Mouse (Mus musculus): ENCODE measurements around the gene Bola1.
"Not testable (repeated sequence)": the region's sequence is repeated elsewhere in the genome, so short reads cannot be mapped to it uniquely, and the experiment has no call there.

Bola1 gene

DNA sequence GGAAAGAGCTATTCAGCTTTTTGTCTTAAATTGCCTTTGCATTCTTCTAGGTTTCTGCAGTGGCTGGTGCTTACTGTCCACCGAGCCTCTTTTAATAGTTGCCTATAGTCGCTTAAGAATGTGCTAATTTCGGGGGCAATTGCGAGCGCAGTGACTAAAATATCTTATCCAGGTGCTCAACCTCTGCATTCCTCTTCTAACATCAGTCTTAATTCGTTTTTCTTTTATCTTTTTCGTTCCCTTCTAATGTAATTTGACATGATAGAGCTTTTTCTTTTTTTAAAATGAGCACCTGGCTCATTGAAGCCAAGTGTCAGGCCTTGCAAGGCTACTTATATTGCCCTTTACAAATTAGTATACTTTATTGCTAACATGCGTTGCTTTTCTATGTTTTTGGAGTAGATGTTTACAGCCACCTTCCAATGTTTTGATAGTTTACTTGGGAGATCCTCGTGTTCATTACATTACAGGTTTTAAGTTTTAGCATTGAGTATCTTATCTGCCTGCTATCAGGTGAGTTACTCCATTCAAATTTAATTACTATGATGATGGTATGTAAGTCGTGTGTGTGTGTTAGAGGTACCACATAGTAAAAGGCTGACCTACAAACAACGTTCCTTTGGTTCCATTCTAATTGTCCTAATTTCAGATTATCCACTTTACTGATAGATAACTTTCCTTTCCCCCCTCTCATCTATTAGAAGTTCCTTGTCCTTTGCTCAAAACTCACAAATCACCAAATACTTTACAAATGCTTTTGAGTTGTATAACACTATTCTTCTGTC is 28.0 kb upstream of the Bola1 start:
- CTCF ChIA-PET = interaction anchor here (0.6 kb wide), 1 partner anchor 93 kb away, joined by 5 read pairs; no protein-coding TSS in a partner anchor

DNA sequence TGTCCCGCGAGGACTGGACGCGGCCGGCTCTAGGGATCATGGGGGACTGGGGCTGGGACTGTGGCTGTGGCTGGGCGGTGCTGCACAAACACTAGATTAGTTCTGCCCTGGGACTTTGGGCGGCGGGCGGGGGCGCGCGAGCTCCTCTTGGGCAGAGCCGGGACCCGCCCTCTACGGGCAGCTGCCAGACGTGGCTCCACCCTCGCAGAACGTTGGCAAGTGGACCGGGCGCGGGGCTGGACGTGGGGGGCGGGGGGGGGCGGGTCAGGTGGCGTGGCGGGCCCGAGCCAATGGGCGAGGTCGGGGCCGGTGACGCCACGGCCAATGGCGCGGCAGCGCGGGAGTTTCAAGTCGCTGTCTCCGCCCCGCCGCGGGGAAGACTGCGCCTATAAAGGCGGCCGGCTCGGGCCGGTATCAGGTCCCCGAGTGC is 26.9 kb upstream of the Bola1 start, which contains the start of gene Hist2h3c1:
Gene Hist2h3c1 (plus strand): TSS at position 259 of the 430 bp plus-strand sequence.
- CTCF ChIA-PET = not testable (repeated sequence)

DNA sequence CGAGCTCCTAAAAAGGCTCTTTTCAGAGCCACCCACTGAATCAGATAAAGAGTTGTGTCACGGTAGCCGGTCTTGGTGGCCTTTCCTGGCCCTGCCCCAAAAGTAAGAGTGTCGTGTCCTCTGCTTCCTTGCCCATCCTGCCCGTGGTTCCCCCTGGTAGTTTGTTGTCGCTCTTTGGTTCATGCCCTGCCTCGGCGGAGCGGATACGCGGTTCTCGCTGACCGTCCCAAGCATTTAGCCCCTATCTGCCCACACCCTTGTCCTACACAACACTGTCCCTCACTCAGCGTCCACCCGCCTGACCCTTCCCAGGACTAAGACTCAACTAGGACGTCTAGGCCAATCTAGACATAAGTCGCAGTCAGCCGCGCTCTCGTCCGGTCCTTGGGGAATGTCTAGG is 26.5 kb upstream of the Bola1 start:
- CTCF ChIA-PET = not testable (repeated sequence)

DNA sequence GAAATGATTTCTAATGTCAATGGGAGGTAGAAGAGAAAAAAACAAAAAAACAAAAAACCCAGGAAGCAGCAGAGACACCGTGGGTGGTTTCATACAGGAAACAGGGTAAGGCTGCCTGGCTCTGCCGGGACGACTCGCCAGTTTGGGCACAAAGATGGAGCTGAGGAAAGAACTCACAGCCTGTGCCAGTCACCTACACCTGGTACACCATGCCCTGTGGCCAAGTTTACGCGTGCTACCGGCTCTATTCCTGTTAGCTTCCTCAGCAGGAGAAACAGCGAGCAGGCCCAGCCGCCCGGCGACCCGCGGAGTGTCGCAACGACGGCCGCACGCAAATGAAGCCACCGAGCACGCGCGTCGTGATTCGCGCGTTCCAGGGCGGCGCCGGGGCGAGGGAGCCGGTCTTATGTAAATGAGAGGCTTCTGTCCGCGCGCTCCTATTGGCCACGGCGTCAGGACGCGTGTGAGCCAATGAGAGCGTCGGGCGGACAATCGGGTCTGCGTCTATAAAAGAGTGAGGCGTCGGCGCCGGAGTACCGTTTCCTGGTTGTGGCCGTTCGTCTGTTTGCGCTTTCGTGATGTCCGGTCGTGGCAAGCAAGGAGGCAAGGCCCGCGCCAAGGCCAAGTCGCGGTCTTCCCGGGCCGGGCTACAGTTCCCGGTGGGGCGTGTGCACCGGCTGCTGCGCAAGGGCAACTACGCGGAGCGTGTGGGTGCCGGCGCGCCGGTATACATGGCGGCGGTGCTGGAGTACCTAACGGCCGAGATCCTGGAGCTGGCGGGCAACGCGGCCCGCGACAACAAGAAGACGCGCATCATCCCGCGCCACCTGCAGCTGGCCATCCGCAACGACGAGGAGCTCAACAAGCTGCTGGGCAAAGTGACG is 25.7 kb upstream of the Bola1 start, which contains the start of gene Hist2h2aa1:
Gene Hist2h2aa1 (plus strand): TSS at position 495 of the 884 bp plus-strand sequence.
- CTCF ChIA-PET = not testable (repeated sequence)

DNA sequence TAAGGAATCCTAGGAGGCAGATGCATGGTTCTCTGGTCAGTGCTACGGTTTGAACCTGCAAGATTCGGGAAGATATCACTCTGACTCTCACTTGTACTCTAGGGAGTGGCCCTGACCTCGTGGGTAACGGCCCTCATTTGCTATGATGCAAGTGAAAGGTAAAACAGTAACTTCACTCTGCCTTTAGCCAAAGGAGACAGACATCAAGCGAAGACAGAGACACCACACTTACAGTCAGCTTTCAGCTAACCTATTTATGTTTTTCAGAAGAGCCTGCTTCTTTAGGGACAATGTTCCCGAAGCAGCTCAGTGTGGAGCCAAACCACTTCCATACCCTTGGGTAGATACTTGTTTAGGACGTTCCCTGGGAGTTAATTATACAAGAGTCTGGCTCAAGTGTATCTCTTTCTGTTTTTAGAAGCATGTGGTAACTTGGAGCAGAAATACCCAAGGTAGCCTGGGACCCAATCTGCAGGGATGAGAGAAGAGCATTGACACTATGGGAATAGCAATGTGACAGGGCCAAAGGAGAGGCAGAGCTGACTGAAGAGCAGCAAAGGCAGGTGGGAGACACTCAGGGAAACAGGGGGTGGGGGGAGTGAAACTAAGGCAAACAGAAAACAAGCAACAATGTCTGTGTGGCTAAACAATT is 24.5 kb upstream of the Bola1 start:
- CTCF ChIA-PET = interaction anchor here (0.5 to 1.2 kb wide), 2 partner anchors 20 to 64 kb away, joined by 3 to 5 read pairs; no protein-coding TSS in a partner anchor

DNA sequence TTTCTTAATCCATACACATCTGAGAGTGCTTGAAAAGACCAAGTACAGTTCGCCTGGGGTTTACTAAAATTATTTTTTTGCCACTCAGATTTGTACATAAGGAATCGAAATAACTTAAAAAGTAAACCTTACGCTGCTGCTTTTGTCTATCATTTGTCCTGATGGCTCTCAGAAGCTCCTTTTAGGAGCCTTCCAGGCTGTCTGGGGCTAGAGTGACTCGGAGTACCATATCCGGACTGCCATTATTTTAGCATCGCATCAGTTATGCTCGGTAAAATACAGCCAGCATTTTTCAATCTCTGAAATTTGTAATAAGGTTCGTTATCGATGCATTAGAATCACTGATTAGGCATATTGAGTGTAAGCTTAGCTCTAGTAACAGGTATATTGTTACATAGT is 21.3 kb upstream of the Bola1 start:
- CTCF ChIA-PET = interaction anchor here (0.6 to 0.7 kb wide), 2 partner anchors 42 to 505 kb away, joined by 4 to 6 read pairs; no protein-coding TSS in a partner anchor

DNA sequence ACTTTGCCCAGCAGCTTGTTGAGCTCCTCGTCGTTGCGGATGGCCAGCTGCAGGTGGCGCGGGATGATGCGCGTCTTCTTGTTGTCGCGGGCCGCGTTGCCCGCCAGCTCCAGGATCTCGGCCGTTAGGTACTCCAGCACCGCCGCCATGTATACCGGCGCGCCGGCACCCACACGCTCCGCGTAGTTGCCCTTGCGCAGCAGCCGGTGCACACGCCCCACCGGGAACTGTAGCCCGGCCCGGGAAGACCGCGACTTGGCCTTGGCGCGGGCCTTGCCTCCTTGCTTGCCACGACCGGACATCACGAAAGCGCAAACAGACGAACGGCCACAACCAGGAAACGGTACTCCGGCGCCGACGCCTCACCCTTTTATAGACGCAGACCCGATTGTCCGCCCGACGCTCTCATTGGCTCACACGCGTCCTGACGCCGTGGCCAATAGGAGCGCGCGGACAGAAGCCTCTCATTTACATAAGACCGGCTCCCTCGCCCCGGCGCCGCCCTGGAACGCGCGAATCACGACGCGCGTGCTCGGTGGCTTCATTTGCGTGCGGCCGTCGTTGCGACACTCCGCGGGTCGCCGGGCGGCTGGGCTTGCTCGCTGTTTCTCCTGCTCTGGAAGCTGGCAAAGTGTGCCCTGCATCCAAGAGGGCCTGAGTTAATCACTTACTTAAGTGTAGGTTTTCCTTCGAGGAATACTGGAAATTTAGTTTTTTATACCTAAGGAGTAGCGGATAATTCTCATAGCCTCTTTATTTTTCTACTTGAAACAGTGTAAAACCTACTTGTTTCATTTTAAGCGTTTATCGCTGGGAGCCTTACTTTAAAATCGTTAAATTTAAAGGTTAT is 20.7 kb upstream of the Bola1 start, which contains the start of gene Hist2h2aa2:
Gene Hist2h2aa2 (minus strand): TSS at position 328 of the 850 bp plus-strand sequence.
- CTCF ChIA-PET = interaction anchor here (0.7 kb wide), 1 partner anchor 505 kb away, joined by 6 read pairs; no protein-coding TSS in a partner anchor

DNA sequence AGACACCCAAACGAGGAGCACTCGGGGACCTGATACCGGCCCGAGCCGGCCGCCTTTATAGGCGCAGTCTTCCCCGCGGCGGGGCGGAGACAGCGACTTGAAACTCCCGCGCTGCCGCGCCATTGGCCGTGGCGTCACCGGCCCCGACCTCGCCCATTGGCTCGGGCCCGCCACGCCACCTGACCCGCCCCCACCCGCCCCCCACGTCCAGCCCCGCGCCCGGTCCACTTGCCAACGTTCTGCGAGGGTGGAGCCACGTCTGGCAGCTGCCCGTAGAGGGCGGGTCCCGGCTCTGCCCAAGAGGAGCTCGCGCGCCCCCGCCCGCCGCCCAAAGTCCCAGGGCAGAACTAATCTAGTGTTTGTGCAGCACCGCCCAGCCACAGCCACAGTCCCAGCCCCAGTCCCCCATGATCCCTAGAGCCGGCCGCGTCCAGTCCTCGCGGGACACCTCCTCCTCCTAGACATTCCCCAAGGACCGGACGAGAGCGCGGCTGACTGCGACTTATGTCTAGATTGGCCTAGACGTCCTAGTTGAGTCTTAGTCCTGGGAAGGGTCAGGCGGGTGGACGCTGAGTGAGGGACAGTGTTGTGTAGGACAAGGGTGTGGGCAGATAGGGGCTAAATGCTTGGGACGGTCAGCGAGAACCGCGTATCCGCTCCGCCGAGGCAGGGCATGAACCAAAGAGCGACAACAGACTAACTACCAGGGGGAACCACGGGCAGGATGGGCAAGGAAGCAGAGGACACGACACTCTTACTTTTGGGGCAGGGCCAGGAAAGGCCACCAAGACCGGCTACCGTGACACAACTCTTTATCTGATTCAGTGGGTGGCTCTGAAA is 19.7 kb upstream of the Bola1 start, which contains the start of gene Hist2h3c2:
Gene Hist2h3c2 (minus strand): TSS at position 174 of the 840 bp plus-strand sequence.
- CTCF ChIA-PET = not testable (repeated sequence)

DNA sequence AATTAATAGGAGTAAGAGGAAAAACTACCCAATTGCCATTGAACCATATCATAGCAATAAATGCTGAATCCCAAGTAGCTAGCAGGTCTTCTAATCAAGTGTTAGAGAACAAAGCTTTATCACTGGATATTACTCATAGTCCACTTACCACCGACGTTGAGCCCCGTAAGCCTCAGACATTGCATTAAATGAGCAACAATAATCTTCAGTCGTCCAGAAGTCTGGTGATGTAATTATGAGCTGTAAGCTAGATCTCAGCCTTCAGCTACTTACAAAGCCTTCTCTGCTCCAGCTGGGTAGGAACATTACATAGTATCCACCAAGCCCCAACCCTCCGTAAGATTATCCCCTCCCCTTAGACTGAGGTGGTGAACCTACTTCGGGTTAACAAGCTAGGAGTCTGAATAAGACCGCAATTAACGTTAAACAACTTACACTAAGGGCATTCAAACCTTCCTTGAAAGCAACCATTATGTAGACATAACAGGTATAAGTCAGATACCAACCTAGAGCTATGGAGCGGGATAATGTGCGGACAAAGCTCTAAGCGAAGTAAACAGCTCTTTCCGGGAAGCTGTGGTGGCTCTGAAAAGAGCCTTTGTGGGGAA is 18.5 kb upstream of the Bola1 start:
- CTCF ChIA-PET = interaction anchor here (0.6 to 0.9 kb wide), 2 partner anchors 45 to 90 kb away, joined by 4 read pairs; no protein-coding TSS in a partner anchor

DNA sequence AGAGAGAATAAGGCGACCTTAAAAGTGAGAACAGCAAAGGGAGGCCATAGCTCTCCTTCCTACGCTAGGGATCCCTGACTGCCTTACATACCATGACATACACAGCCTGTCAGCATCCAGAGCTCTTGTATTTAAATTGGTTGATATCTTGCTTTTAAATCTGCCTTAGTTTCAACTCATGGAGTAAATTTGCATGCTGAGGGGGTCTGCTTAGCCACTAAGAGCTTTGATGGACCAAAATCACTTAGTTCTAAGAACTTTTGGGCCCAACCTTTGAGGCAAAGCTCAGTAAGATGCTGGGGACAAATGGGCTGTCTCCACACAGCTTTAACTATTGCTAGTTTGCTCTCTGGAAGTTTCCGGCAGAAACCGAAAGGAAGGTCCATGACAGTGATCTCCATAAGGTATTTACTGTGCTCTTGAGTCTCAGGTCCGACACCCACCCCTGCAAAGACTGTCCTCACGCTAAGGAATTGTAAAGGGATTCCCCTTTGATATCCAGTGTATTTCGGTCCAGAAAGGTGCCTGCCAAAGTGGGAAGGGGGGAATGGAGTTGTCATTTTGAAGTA is 17.9 kb upstream of the Bola1 start:
- CTCF ChIA-PET = interaction anchor here (0.6 to 1.5 kb wide), 3 partner anchors 24 to 90 kb away, joined by 3 to 4 read pairs (median 4); no protein-coding TSS in a partner anchor

DNA sequence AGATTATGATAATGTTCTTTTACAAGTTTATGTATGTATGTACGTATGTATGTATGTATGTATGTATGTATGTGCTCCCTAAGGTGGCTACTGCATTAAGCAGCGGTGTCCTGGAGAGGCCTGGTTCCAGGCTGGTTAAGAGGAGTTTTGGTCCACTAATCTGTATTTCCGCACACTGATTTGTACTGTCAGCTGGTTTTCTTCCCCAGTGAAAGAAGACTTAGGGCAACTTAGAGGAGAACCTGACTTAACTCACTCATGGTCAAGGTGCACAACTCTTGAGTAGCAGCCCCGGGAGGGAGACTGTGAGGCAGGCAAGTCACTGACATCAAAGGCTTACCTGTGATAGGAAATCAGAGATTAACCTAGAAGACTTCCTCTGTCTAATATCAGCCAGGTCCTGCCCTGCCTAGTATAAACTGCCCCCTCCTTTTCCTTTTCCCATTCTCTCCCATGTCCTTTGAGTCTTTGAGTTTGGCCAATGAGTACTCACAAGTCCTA is 17.4 kb upstream of the Bola1 start:
- CTCF ChIA-PET = interaction anchor here (0.6 to 1.5 kb wide), 4 partner anchors 23 to 376 kb away, joined by 3 to 4 read pairs (median 4); no protein-coding TSS in a partner anchor

DNA sequence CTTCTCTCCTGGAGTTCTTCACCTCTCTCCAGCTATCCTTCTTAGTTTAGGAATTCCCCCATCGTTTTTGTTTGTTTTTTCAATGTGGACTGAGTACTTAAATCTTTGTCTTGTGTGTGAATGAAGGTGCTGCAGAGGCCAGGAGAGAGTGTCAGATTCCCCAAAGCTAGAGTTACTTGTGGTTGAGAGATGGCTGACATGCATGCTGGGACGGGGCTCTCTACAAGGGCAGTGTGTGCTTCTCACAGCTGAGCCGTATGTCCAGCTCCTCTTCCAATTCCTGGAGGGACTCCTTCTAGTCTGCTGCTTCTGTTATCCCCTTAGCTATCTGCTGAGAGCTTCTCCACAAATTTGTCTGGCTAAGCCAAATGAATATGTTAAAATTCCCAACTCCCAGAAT is 16.3 kb upstream of the Bola1 start:
- CTCF ChIA-PET = interaction anchor here (0.7 to 1.5 kb wide), 2 partner anchors 26 to 43 kb away, joined by 3 to 5 read pairs; no protein-coding TSS in a partner anchor

DNA sequence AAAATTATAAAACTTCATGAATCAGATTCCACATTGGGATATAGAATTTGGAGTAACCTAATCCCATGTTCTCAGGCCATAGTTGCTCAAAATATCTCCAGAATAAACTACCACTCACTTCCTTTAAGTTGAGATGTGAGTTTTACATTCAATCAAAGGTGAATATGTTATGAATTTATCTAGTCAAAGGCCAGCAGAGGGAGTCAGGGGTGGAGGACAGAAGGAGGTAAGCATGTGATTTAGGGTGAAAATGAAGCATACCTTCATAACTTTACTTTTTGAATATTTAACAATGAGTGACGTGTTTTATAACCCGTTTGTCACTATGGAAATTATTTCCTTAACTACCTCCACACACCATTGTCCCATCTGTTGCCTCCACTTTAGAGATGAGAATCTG is 15.4 kb upstream of the Bola1 start:
- CTCF ChIA-PET = interaction anchor here (0.9 kb wide), 1 partner anchor 26 kb away, joined by 3 read pairs; no protein-coding TSS in a partner anchor

DNA sequence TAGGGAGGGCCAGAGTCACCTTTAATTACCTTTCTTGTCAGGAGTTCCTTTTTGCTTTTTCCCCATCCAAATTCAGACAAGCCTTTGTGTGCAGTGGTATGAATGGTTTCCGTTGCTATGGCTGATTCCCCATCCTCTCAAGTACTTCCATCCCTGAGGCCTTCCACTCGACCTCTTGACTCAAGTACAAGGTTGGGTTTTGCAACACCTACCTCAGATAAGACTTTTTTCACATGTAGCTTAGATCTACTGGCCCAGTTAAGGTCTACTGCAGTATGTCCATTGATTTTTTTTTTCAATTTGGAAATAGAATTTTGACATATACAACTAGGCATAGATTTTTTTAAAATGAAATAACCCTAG is 12.2 kb upstream of the Bola1 start:
- CTCF ChIA-PET = no interaction called here

DNA sequence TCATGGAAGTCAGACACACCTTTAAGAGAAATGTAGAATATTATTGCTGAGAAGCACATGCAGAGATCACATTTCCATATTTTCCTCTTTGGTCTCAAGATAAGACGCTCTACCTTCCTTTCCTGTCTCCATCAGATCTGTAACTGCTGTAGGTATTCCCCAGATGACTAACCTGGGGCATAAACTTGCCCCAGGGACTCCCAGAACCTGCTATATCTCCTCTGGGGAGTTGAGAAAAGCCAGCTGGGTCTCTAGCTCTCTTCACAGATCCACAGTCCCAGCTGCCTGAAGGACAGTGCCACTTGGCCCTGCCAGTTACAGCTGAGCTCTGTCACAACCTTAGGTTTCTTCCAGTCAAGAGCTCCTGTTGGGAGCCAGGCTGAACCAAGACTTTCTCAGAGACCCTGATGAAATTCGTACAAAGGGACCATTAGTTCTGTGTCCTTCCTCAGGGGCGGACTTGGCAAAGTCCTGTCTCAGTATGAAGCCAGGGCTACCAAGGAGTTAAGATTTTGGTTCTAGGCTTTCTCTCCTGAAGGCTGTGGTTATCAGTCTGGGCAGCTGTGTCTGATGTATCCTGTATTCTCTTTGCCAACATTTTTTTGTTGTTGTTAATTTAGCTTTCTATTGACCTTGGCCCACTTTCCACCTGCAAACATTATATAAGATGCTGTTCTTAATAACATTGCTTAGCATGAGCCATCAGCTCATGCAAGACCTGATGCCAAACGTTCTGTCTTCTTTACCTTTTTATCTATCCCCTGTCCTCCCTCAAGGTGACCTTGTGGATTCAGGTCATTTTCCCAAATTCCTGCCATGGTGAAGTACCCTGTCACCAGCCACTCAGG is 11.6 kb upstream of the Bola1 start:
- CTCF ChIA-PET = no interaction called here

DNA sequence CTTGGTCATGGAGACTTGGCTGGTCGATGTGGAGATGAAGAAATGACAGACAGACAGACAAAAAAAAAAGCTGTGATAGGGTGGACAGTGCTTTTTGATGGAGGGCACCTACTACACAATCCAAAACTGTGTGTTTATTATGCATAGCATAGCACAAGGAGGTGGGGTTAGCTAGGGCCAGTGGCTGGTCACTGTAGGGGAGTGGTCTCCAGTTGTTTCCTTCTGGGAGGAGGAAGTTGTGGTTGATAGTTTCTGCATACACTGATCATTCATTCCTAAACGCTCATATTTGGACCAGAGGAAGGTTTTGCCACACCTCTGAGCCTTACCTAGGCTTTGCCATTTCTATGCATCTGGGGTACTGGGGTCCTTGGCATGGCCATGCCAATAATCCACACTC is 10.9 kb upstream of the Bola1 start:
- CTCF ChIA-PET = no interaction called here

DNA sequence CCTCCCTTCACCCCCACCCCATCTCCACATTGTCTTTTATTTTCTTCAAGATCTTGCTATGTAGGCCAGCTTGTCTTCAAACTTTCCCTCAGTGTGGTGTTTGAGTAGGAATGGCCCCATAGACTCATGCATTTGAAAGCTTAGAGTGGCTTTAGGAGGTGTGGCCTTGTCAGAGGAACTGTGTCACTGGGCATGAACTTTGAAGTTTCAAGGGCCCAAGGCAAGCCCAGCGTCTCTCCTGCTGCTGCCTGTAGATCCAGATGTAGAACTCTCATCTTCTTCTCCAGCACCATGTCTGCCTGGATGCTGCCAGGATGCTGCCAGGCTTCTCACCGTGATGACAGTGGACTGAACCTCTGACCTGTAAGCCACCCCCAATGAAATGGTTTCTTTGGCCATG is 9.3 kb upstream of the Bola1 start:
- CTCF ChIA-PET = no interaction called here

Data from spleen, embryonic (tissue).